Mouse (Mus musculus) thymus, adult 2 months (tissue): ENCODE measurements around the gene Ncoa7. TPM values are rescaled to one million over a fixed set of nuclear protein-coding genes. Genes with fewer than 3 reads are reported as not detected.

Experiments
- DNase-seq: peaks from one replicate; pipeline ENCODE4 v3.0.0; 2021
- H3K27ac ChIP-seq: fragments of 200-500 bp; 2 replicates; pipeline ENCODE4 v1.5.1; 2012; ENCODE audit warnings: low read length, control low read depth; ENCODE audit not compliant: control insufficient read depth, insufficient read depth
- H3K27me3 ChIP-seq: fragments of 200-500 bp; 2 replicates; pipeline ENCODE4 v1.6.1; 2012; ENCODE audit warnings: mild to moderate bottlenecking, low read length, moderate library complexity, mixed read lengths; ENCODE audit not compliant: control insufficient read depth, insufficient read depth
- H3K36me3 ChIP-seq: fragments of 200-500 bp; 2 replicates; pipeline ENCODE4 v1.6.1; 2012; ENCODE audit warnings: mild to moderate bottlenecking, low read length, moderate library complexity; ENCODE audit not compliant: control insufficient read depth, insufficient read depth
- H3K4me1 ChIP-seq: fragments of 200-500 bp; replicated peaks from 2 replicates; pipeline ENCODE4 v1.6.1; 2012; ENCODE audit warnings: low read length; ENCODE audit not compliant: control insufficient read depth, insufficient read depth
- H3K4me3 ChIP-seq: fragments of 200-500 bp; 2 replicates; pipeline ENCODE4 v1.5.1; 2012; ENCODE audit warnings: mild to moderate bottlenecking, low read length, control low read depth, moderate library complexity; ENCODE audit not compliant: control insufficient read depth, insufficient read depth
- CTCF ChIP-seq: fragments of 200-500 bp; IDR thresholded peaks from 2 replicates; pipeline ENCODE4 v1.5.1; 2012; ENCODE audit warnings: mild to moderate bottlenecking, control low read depth, low read length, moderate library complexity, borderline replicate concordance; ENCODE audit not compliant: control insufficient read depth, poor library complexity, insufficient read depth; ENCODE audit errors: extremely low read depth
- POLR2A ChIP-seq: fragments of 200-500 bp; IDR thresholded peaks from 2 replicates; pipeline ENCODE4 v1.6.1; 2012; ENCODE audit warnings: mild to moderate bottlenecking, low read length, control low read depth, moderate library complexity; ENCODE audit not compliant: control insufficient read depth, poor library complexity, insufficient read depth; ENCODE audit errors: extremely low read depth
- WGBS: fragments of 180-500 bp; shearing (Covaris S2); methylation state at CpG from one replicate; pipeline ENCODE4 v1.1.7; 2018; 5-methylcytosine and 5-hydroxymethylcytosine counted together
- polyA plus RNA-seq: library from polyadenylated mRNA; depleted of rRNA; stranded (reverse); fragments of >200 nt; gene quantifications from 2 replicates; pipeline ENCODE4 v1.2.3, GENCODE M21; 2012

Gene Ncoa7
- polyA plus RNA-seq, 1 experiment = 7.7 TPM

GRCm38 (mm10) chr10:30749807-30750206, 53.3 kb downstream of the Ncoa7 start:
- TF ChIP-seq CTCF (no peak), POLR2A (no peak)
- no peaks in the 10 kb centered on the region for H3K27me3 ChIP-seq
- H3K4me1 ChIP-seq = no peaks in the 10 kb centered on the region
- WGBS = 93% methylated on average over 4 of the region's 4 CpGs
- H3K36me3 ChIP-seq = no peaks in the 10 kb centered on the region
- H3K4me3 ChIP-seq = no peak overlapping the region
- no peak for DNase-seq
- no peak overlapping the region for H3K27ac ChIP-seq

- H3K27ac ChIP-seq = no peak overlapping the region
- TF ChIP-seq CTCF (no peak), POLR2A (no peak)
- no peaks in the 10 kb centered on the region for H3K27me3 ChIP-seq
- H3K36me3 ChIP-seq = no peaks in the 10 kb centered on the region
- H3K4me1 ChIP-seq = no peaks in the 10 kb centered on the region
- DNase-seq = no peak
- no peak overlapping the region for H3K4me3 ChIP-seq
- 92% methylated on average over 3 of the region's 3 CpGs for WGBS
These were observed 57.7 kb downstream of the Ncoa7 start for GRCm38 (mm10) chr10:30745238-30745974.

- Histone ChIP-seq H3K4me1 (no peaks in the 10 kb centered on the region), H3K4me3 (no peak overlapping the region), H3K27me3 (no peaks in the 10 kb centered on the region), H3K36me3 (no peaks in the 10 kb centered on the region), H3K27ac (no peak overlapping the region)
- DNase-seq = no peak
- no peak for TF ChIP-seq CTCF
- no peak for TF ChIP-seq POLR2A
These were observed 59.9 kb downstream of the Ncoa7 start for GRCm38 (mm10) chr10:30743275-30743674.

GRCm38 (mm10) chr10:30738403-30738802, 64.7 kb downstream of the Ncoa7 start:
- 52% methylated on average over 3 of the region's 3 CpGs for WGBS
- no peaks in the 10 kb centered on the region for H3K27me3 ChIP-seq
- no peak for TF ChIP-seq POLR2A
- TF ChIP-seq CTCF = no peak

GRCm38 (mm10) chr10:30737323-30737722, 65.8 kb downstream of the Ncoa7 start:
- DNase-seq = no peak

More at GRCm38 (mm10) chr10:30738403-30738802, 64.7 kb downstream of the Ncoa7 start:
- no peaks in the 10 kb centered on the region for H3K36me3 ChIP-seq
- H3K4me1 ChIP-seq = no peaks in the 10 kb centered on the region
- H3K27ac ChIP-seq = no peak overlapping the region
- DNase-seq = no peak
- no peak overlapping the region for H3K4me3 ChIP-seq

GRCm38 (mm10) chr10:30733148-30733785, 69.9 kb downstream of the Ncoa7 start:
- TF ChIP-seq POLR2A = no peak
- TF ChIP-seq CTCF = no peak
- Histone ChIP-seq H3K4me1 (no peaks in the 10 kb centered on the region), H3K27me3 (no peaks in the 10 kb centered on the region), H3K27ac (no peak overlapping the region), H3K36me3 (no peaks in the 10 kb centered on the region), H3K4me3 (no peak overlapping the region)
- no peak for DNase-seq
- 91% methylated on average over 2 of the region's 2 CpGs for WGBS

More at GRCm38 (mm10) chr10:30737323-30737722, 65.8 kb downstream of the Ncoa7 start:
- 99% methylated on average over 2 of the region's 2 CpGs for WGBS
- Histone ChIP-seq H3K4me3 (no peak overlapping the region), H3K36me3 (no peaks in the 10 kb centered on the region), H3K27ac (no peak overlapping the region), H3K4me1 (no peaks in the 10 kb centered on the region), H3K27me3 (no peaks in the 10 kb centered on the region)
- TF ChIP-seq POLR2A (no peak), CTCF (no peak)

GRCm38 (mm10) chr10:30731321-30731914, 71.7 kb downstream of the Ncoa7 start:
- WGBS = 93% methylated on average over 3 of the region's 3 CpGs
- no peak overlapping the region for H3K27ac ChIP-seq

More at GRCm38 (mm10) chr10:30731321-30731914, 71.7 kb downstream of the Ncoa7 start:
- TF ChIP-seq CTCF (no peak), POLR2A (no peak)
- no peaks in the 10 kb centered on the region for H3K27me3 ChIP-seq
- H3K4me1 ChIP-seq = no peaks in the 10 kb centered on the region
- H3K4me3 ChIP-seq = no peak overlapping the region
- no peaks in the 10 kb centered on the region for H3K36me3 ChIP-seq
- DNase-seq = no peak
